Mouse (Mus musculus): ENCODE results near the gene Gm20481. TPM values are rescaled to one million over a fixed set of nuclear protein-coding genes. Genes with fewer than 3 reads are reported as not detected.
A peak's percentile ranks its signal among the peaks of the same experiment; 100 is the strongest.
"Not testable (repeated sequence)": the region's sequence is repeated elsewhere in the genome, so short reads cannot be mapped to it uniquely, and the experiment has no call there.

Gm20481 gene
- polyA plus RNA-seq, 1 experiment from 2014 or later: not detected

- peaks cover 4% of the 10 kb centered on the region for H3K4me1 ChIP-seq
- no peak; the same call in 1 of the 2 replicates for ATAC-seq (ENCODE audit: insufficient read depth, low FRiP score, low read depth)
- whole genome bisulfite sequencing: 9% methylated on average over 15 of the region's 15 CpGs
- no peak overlapping the region for H3K27ac ChIP-seq
- H3K4me3 ChIP-seq (replicated peaks): peak overlapping the region; percentile 29
- peak overlapping the region; percentile 49 for H3K4me2 ChIP-seq
- no peaks in the 10 kb centered on the region for H3K9me3 ChIP-seq
- no peak overlapping the region for H3K9ac ChIP-seq
- no peaks in the 10 kb centered on the region for H3K27me3 ChIP-seq (replicated peaks)
- H3K36me3 ChIP-seq: no peaks in the 10 kb centered on the region
These were observed 28.2 kb upstream of the Gm20481 start for GRCm38 (mm10) chr17:34941344-34942041.

- ATAC-seq (ENCODE audit: insufficient read depth, low FRiP score, low read depth): no peak
- H3K9me3 ChIP-seq: no peaks in the 10 kb centered on the region
- H3K4me2 ChIP-seq: no peak overlapping the region
- WGBS: 81% methylated on average over 4 of the region's 4 CpGs
- no peaks in the 10 kb centered on the region for H3K36me3 ChIP-seq
- H3K27me3 ChIP-seq (replicated peaks): no peaks in the 10 kb centered on the region
- H3K27ac ChIP-seq: no peak overlapping the region
- no peak overlapping the region for H3K9ac ChIP-seq
- no peak overlapping the region for H3K4me3 ChIP-seq (replicated peaks)
- H3K4me1 ChIP-seq: peaks cover 4% of the 10 kb centered on the region
These were observed 26.4 kb upstream of the Gm20481 start for GRCm38 (mm10) chr17:34943128-34943815.

- Histone ChIP-seq H3K27ac (no peak overlapping the region), H3K9ac (no peak overlapping the region), H3K4me1 (peaks cover 4% of the 10 kb centered on the region)
These were observed 25.4 kb upstream of the Gm20481 start for GRCm38 (mm10) chr17:34944362-34944761.

GRCm38 (mm10) chr17:34946486-34947140 lies 23.1 kb upstream of the Gm20481 start:
- ATAC-seq (ENCODE audit: insufficient read depth, low FRiP score, low read depth): no peak
- H3K4me1 ChIP-seq: peaks cover 11% of the 10 kb centered on the region
- H3K27ac ChIP-seq: no peak overlapping the region
- no peak overlapping the region for H3K4me3 ChIP-seq (replicated peaks)
- H3K9ac ChIP-seq: no peak overlapping the region
- H3K4me2 ChIP-seq: no peak overlapping the region
- no peaks in the 10 kb centered on the region for H3K27me3 ChIP-seq (replicated peaks)
- peaks cover 16% of the 10 kb centered on the region; the same call in 1 of the 2 replicates for H3K36me3 ChIP-seq
- no peaks in the 10 kb centered on the region for H3K9me3 ChIP-seq
- WGBS: 90% methylated on average over 5 of the region's 5 CpGs

More at GRCm38 (mm10) chr17:34944362-34944761, 25.4 kb upstream of the Gm20481 start:
- no peaks in the 10 kb centered on the region for H3K9me3 ChIP-seq
- no peak for ATAC-seq (ENCODE audit: insufficient read depth, low FRiP score, low read depth)
- H3K27me3 ChIP-seq (replicated peaks): no peaks in the 10 kb centered on the region
- no peak overlapping the region for H3K4me2 ChIP-seq
- no peak overlapping the region for H3K4me3 ChIP-seq (replicated peaks)
- H3K36me3 ChIP-seq: peaks cover 1% of the 10 kb centered on the region; the same call in 1 of the 2 replicates

GRCm38 (mm10) chr17:34947606-34948005 lies 22.1 kb upstream of the Gm20481 start:
- no peak overlapping the region for H3K4me2 ChIP-seq
- H3K4me1 ChIP-seq: peaks cover 9% of the 10 kb centered on the region; the same call in 1 of the 2 replicates
- H3K27ac ChIP-seq: no peak overlapping the region
- H3K4me3 ChIP-seq (replicated peaks): no peak overlapping the region
- WGBS: 24% methylated on average over 8 of the region's 8 CpGs
- peaks cover 16% of the 10 kb centered on the region; the same call in 1 of the 2 replicates for H3K36me3 ChIP-seq
- H3K9me3 ChIP-seq: no peaks in the 10 kb centered on the region
- no peaks in the 10 kb centered on the region for H3K27me3 ChIP-seq (replicated peaks)
- ATAC-seq (ENCODE audit: insufficient read depth, low FRiP score, low read depth): no peak
- H3K9ac ChIP-seq: no peak overlapping the region

GRCm38 (mm10) chr17:34948721-34949552 lies 20.8 kb upstream of the Gm20481 start:
- not testable (repeated sequence) for H3K4me3 ChIP-seq (replicated peaks); H3K9me3 ChIP-seq; H3K27me3 ChIP-seq (replicated peaks); H3K4me2 ChIP-seq; H3K9ac ChIP-seq; H3K4me1 ChIP-seq; ATAC-seq (ENCODE audit: insufficient read depth, low FRiP score, low read depth)
- H3K36me3 ChIP-seq: peaks cover 16% of the 10 kb centered on the region; the same call in 1 of the 2 replicates
- WGBS: 56% methylated on average over 9 of the region's 9 CpGs
- H3K27ac ChIP-seq: peak overlapping the region; percentile 26; the same call in 1 of the 2 replicates

- ATAC-seq (ENCODE audit: insufficient read depth, low FRiP score, low read depth): 0 out of 2 replicates have a peak, but pooled peaks have one; percentile 3
- Histone ChIP-seq H3K27ac (peak overlapping the region; percentile 63; the same call in 1 of the 2 replicates), H3K4me3 (replicated peaks) (no peak overlapping the region), H3K4me2 (no peak overlapping the region), H3K36me3 (peaks cover 16% of the 10 kb centered on the region; the same call in 1 of the 2 replicates), H3K9me3 (no peaks in the 10 kb centered on the region), H3K4me1 (peaks cover 9% of the 10 kb centered on the region; the same call in 1 of the 2 replicates), H3K9ac (no peak overlapping the region), H3K27me3 (replicated peaks) (no peaks in the 10 kb centered on the region)
- 47% methylated on average over 4 of the region's 4 CpGs for WGBS
These were observed 20.2 kb upstream of the Gm20481 start for GRCm38 (mm10) chr17:34949553-34949969.

- Histone ChIP-seq H3K9me3 (no peaks in the 10 kb centered on the region), H3K27me3 (replicated peaks) (no peaks in the 10 kb centered on the region), H3K4me2 (peak overlapping the region; percentile 81), H3K4me3 (replicated peaks) (peak overlapping the region; percentile 94), H3K4me1 (peaks cover 9% of the 10 kb centered on the region; the same call in 1 of the 2 replicates), H3K9ac (peak overlapping the region; percentile 99), H3K27ac (peak overlapping the region; percentile 92), H3K36me3 (peaks cover 16% of the 10 kb centered on the region; the same call in 1 of the 2 replicates)
- ATAC-seq (ENCODE audit: insufficient read depth, low FRiP score, low read depth): no peak
- WGBS: 25% methylated on average over 10 of the region's 10 CpGs
These were observed 18.9 kb upstream of the Gm20481 start for GRCm38 (mm10) chr17:34950514-34951455.

- no peaks in the 10 kb centered on the region for H3K9me3 ChIP-seq
- under 1% methylated on average over 29 of the region's 29 CpGs for WGBS
- H3K4me1 ChIP-seq: peaks cover 9% of the 10 kb centered on the region; the same call in 1 of the 2 replicates
- peak; percentile 21 for ATAC-seq (ENCODE audit: insufficient read depth, low FRiP score, low read depth)
- peak overlapping the region; percentile 81 for H3K4me2 ChIP-seq
- no peaks in the 10 kb centered on the region for H3K27me3 ChIP-seq (replicated peaks)
- H3K27ac ChIP-seq: peak overlapping the region; percentile 92
- H3K4me3 ChIP-seq (replicated peaks): peak overlapping the region; percentile 94
- peaks cover 16% of the 10 kb centered on the region; the same call in 1 of the 2 replicates for H3K36me3 ChIP-seq
- peak overlapping the region; percentile 99 for H3K9ac ChIP-seq
These were observed 17.9 kb upstream of the Gm20481 start for GRCm38 (mm10) chr17:34951636-34952377.

All from stomach, embryonic 15.5 days (tissue).